Mouse (Mus musculus) kidney, adult 2 months (tissue): ENCODE measurements around the gene Ahdc1.

Experiments
- CTCF ChIP-seq: fragments of 200-500 bp; conservative IDR thresholded peaks from 2 replicates; pipeline ENCODE4 v1.5.1; 2011; ENCODE audit warnings: low read depth, mild to moderate bottlenecking, control low read depth, low read length, moderate library complexity, mixed read lengths; ENCODE audit not compliant: insufficient read depth, insufficient read length
- POLR2A ChIP-seq: fragments of 200-500 bp; IDR thresholded peaks from one replicate; pipeline ENCODE4 v1.6.1; 2011; ENCODE audit warnings: low read depth, low read length, control low read depth

DNA sequence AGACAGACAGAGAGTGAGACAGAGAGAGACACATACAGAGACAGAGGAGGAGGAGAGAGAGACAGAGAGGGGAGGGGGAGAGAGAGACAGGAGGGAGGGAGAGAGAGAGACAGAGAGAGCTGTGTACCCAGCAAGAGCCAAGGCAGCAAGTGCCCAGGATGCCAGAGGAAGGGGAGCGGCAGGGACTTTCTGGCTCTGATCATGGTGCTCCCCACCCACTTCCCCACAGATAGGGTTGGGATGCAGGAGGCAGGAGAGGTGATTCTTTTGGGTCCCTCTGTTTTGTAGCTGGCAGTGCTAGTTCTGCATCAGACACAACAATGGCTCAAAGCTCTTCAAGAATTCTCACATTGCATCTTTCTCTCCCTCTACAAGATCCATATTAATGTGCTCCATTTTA lies 110.4 kb downstream of the Ahdc1 start:
- no peak for TF ChIP-seq CTCF
- no peak for TF ChIP-seq POLR2A
